Mouse (Mus musculus) right cerebral cortex, postnatal 14 days (tissue): ENCODE data around the gene Pde4d.

Experiments
- DNase-seq: peaks from one replicate; pipeline ENCODE4 v3.0.0; 2022

The Pde4d gene

DNA sequence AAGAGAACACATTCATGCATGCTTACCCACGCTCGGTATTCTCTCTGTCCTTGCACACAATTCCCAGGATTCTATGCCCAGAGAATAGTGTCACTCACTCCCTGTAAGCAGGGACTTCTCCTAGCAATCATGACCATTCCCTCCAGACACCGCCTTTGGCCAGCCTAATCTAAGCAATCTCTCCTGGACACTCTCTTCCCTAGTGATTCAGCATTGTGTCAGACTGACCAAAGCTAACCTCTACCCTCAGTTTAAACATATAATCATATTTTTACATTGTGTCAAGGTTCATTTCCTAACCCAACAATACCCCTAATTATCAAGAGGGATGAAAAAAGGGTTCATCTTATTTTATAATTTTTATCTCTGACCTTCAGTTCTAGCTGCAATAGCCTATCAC is 1193.7 kb downstream of the Pde4d start:
- DNase-seq = no peak

DNA sequence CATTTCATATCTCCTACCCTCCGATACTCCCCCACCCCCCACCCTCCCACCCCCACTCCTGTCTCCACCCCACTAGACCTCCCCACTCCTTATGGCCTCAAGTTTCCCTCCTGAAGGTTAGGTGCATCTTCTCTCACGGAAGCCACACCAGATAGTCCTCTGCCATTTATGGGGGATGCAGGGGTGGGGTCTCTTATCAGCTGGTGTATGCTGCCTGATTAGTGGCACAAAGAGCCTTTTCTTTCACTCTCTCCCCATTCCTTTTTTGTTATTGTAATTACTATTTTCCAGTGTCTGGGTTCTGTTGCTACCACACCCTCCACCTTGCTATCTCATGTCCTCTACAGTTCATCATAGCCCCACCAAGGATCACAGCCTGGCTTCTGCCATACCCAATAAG is 1194.3 kb downstream of the Pde4d start:
- DNase-seq = no peak

DNA sequence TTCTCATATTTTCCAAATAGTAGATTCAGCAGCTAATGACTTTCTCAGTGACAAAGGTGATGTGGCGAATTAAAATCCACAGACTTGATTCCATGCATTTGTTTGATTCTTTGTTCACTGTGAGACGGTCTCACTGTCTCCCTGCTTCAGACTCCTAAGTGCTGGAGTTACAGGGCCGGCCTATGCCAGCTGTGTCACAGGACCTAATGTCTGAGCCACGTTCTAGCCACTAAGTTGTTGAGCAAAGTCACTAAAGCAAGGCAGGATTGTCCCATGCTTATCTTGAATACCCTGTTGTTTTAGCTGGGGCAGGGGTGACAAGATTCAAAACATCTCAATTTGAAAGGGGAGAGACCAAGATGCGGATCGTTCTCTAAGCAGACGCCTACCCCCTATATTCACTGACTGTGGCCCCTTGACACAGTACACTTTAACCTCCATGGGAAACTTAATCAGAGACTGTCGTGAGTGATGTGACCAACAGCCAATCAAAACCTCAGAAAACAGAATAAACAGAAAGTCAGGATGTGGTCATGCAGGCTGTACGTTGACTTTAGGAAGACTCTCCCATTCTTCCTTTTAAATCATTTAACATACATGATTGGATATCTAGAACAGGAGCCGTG is 1195.6 kb downstream of the Pde4d start:
- no peak for DNase-seq

DNA sequence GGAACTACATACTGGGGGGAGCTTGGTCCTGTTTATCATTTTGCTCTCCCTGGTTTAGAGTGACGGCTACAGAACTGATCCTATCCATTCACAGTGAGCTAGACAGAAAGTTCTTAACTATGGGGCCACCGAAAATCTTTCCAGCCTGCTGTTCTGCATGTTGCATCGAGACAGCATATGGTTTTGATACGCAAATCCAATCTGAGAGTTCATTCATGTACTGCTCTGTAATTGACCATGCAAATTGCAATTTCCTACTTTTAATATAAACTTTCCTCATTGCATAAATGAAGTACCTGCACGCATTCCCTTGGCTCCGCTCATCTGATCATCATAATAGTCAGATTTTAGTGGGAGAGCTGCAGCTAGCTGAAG is 1196.1 kb downstream of the Pde4d start:
- DNase-seq = no peak

DNA sequence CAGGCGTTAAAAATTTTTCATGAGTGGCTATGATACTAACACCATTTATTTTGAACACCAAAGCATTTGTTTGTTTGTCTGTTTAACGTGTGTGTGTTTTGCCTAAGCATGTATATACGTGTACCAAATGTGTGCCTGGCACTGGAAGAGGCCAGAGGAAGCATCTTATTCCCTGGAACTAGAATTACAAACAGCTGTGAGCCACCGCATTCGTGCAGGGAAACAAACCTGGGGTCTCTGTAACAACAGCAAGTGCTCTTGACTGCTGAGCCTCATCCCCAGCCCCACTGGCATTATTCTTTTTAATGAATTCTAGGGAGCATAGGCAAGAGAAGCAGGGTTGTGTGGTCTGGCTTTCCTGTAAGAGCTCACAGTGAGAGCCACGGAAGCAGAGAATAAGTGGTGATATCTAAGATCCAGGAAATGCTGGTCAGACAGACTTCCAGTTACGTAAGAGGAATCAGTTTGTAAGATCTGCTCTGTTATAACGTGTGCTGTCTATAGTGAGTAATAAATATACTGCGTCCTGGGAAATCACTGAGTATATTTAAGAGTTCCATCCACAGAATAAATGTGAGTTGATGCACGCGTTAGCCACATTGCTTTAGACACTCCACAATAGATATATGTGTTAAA is 1197.0 kb downstream of the Pde4d start:
- no peak for DNase-seq

DNA sequence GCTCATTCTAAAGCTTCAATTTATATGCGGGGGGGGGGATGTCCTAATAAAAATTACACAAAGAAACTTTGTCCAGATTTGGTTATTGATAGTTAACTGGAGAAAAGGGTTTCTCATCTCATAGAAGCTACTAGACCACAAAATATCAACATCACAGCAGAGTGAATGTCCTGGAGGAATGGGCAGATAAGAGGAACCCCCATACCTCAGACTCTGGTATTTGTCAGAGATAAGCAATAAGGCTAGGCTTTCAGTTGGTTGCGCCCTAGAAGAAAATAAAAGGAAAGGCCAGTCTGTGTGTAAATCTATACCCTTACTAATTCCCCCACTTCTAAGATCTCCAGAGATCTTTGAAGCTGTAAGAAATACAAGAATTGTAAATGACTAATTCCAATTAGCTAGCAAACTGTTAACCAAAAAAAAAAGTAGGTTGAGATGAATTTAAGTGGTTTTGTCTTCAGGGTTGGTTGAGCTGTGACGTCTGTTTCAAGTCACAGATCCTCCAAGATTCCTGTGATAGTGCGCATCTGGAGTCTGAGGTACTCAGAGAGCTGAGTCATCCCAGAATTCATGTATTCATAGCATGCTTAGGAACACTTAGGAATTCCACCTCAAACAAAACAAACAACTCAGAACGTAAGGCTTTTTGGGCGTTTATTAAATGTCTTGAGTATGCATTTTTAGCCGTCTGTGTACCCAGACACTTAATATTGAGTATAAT is 1197.9 kb downstream of the Pde4d start:
- no peak for DNase-seq

DNA sequence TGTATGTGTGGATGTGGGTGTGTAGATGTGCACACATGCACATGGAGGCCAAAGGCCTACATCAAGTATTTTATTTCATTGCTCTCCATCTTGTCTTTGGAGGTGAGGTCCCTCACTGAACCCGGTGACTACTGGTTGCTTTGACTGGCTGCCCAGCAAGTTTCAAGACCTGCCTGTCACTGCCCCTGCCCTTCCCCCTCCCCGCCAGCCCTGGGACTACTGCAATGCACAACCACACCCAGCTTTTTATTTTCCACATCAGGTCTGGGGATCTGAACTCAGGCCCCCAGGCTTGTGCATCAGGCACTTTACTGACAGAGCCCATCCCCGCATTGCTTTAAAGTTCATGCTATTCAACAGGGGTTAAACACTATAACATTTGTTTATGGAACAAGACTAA is 1198.6 kb downstream of the Pde4d start:
- no peak for DNase-seq

DNA sequence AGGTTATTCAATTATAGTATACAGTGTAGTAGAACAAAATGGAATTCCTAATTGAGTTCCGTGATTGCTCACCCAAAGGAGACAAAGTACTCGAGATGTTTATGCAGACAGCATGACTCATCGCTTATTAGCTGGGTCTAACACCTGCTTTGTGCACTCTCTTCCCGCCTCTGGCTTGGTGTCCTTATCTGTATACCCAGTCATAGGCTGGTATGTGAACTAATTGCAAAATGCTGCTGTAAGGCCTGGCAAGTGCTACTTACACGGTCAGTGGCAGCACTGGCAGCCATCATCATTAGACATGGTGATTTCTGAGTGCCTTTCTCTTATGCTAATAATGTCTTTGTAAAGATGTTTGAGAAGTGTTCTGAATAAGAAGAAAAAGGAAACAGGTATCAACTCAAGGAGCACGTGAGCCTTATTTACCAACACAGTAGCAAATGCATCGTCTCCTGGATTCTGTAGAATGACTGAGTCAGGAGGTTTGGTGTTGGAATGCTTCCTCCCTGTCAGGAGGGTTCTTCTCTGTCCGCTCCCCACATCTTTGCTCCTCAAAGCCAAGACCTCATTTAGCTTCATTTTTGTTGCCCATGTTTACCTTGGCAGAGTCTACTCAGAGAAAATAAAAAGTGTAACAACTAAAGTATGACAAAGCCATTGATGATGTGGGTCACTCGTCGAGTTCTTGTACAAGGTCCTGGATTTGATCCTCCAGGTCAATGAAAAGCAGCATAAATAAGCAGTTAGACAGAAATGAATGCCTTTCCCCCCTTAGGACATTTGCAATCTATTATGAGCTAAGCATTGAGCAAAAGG is 1202.2 kb downstream of the Pde4d start:
- DNase-seq = no peak

DNA sequence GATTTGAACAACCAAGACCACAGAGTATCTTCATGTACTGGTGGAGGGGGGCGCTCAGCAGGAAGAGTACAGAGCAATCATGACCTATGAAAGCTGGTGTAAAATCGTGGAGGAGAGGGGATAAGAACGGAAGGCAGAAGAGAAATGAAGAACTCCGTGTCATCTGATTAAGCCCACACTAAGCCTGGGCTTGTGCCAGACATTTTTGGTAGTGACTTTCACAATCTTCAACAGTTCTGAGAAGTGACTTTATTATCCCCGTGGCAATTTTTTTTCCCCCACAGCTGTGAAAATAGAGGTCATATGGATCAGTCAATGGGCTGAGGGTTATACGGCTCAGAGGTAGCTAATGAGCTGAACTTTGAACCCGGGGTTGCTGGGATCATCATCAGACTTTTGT is 1202.9 kb downstream of the Pde4d start:
- no peak for DNase-seq

DNA sequence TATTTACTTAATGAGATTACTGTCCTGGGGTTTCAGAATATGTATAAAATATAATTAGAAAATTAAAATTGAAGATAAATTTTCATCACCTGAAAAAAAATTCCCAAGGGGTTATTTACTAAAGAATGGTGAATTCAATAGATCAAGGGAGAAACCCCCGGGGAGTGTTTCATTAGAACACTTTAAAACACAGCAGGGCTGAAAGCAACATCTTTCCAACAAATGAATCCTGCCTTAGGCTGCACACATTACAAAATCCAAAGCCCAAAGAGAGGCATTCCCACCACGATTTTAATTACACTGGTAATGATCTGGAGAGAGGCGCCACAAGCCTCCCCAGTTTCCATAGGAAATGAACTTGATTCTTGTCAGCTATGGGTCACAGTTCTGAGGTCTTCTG is 1205.6 kb downstream of the Pde4d start:
- DNase-seq = no peak

DNA sequence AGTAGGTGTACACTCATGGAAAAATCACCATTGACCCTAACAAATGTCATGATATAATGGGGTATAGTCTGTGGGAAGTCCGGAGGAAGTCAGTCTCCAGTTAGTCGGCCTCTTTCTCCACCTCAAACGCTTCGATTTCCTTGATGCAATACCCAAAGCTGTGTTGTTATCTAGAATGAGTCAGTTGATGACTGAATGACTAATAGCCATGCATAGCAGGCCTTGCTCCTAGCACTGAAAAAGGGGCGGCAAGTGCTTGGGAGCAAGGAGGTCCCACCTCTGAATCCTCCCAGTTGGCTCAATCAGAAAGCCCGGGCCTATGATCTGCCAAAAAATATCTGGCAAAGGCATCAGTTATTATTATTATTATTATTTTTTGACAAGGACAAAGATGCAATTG is 1209.4 kb downstream of the Pde4d start:
- DNase-seq = no peak

DNA sequence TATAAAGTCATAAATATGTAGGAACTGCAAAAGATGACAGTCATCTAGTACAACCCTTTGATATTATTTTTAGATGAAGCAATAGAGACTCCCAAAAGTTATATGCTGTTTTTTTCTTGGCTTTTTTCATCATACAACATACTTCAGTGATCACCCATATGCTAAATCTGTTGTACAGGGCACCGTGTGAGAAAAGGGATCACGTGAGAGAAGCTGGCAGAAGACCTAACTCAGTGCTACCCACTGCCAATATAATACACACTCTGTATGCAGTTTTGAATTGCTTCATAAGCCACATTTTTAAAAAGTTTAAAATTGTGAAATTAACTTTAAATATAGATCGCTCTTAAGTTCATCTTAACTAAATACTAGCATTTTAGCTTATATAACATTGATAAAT is 1211.6 kb downstream of the Pde4d start:
- DNase-seq = no peak

DNA sequence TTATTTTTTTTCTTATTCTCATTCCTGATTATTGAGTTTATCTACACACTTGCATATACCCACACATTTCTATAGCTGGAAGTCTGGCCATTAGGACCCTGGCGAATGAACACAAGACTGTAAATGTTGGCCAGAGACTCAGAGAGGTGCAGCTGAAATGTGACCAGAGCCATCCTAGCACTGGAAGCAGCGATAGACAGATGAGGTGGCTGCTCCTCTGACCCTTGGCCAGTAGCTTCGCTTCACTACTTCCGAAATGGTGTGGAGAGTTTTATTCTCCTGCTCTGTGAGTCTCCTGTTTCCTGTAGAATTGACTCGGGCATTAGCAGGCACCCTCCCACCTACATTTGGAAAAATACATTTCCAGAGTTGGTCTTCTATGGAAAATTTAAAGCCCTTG is 1212.4 kb downstream of the Pde4d start:
- no peak for DNase-seq

DNA sequence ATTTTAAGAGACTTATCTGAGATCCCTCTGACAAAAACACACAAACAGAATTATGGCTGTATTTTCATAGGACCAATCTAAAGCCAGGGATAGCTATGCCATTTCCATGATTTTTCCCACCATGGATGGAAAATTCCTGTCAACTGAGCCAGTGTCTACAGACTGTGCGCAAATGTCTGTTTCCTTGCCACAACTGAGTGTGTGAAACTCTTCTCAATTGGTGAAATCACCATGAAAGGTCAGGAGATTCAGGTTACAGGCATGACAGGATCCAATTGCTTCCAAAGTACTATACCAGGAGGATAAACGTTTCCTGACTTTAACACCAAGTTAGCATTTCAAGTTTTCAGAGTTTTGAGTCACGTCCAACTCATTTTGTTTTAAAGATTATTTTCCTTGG is 1213.0 kb downstream of the Pde4d start:
- no peak for DNase-seq

DNA sequence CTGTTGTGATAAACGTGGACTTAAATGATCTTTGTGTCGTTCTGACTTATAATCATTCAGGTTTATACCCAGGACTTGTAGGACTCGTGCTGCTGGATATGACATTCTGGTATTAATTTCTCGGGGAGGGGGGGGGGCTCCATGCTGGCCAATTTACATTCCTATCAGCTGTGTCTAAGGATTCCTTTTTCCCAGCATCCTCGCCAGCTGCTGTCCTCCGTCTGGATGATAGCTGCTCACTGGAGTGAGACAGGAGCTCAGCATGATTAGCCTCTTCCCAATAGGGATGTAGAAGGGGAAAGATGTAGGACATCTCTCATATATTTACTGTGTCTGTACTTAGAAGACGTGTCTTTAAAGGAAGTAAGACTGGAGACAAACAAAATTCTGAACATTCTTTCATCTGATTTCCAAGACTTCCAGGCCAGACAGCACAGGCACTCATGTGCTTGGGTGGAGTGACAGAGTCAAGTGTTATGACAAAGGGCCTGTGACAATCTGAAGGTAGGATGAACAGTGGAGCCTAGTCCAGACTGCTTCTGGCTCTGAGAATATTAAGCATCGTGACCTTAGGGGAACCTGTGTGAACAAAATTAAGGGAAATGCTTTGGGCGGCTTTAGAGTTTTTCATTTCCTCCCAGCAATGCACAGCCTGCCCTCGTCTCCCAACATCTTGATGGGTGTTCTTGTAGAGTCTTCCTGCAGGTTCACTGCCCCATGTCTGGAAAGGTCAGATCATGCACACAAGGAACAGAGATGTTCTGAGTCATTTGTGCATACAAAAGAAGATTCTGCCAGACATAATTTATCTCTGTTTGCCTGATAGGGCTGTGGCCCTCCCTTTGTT is 1215.4 kb downstream of the Pde4d start:
- no peak for DNase-seq

DNA sequence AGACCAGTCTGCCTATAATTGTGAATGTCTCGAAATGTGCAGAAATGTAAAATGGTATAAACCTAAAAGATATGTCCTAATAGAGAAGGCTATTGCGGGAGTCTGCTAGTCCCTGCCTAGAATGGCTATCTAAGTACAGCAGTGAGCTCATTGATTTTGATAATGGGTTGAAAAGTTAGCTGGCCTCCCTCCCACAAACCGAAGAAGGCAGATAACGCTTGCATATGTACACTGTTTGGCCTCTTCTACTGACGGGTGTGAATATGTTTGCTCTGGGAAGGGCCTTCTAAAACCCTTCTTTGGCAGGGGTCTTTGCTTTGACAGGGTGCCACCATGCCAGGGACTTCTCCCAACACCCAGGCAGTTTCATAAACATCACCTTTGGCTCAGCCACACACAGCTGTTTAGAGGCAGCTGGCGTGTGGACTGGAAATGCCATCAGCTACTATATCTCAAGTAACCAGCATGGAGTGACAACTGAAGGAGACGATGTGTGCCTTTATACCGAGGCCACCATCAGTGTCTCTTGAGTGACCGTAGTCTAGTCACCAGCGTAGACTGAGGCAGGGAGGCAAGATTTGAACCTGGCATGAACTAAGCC is 1216.2 kb downstream of the Pde4d start:
- no peak for DNase-seq

DNA sequence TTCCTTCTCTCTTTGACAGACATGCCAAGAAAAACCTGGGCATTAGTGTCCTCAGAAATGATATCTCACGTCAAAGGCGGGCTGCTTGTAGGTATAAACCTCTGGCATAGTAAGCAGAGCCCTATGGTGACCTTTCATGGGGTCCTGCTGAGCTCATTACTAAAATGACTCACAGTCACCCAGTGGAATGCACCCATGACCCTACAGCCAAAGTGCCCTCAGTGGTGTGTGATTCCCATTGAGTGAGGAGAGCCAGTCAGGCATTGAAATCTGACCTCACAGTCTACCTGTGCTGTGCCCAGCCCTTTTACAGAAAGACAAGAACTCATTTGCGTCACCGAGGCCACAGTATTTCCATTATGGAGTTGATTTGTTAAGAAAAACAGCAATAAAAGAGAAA is 1220.2 kb downstream of the Pde4d start:
- DNase-seq = no peak

DNA sequence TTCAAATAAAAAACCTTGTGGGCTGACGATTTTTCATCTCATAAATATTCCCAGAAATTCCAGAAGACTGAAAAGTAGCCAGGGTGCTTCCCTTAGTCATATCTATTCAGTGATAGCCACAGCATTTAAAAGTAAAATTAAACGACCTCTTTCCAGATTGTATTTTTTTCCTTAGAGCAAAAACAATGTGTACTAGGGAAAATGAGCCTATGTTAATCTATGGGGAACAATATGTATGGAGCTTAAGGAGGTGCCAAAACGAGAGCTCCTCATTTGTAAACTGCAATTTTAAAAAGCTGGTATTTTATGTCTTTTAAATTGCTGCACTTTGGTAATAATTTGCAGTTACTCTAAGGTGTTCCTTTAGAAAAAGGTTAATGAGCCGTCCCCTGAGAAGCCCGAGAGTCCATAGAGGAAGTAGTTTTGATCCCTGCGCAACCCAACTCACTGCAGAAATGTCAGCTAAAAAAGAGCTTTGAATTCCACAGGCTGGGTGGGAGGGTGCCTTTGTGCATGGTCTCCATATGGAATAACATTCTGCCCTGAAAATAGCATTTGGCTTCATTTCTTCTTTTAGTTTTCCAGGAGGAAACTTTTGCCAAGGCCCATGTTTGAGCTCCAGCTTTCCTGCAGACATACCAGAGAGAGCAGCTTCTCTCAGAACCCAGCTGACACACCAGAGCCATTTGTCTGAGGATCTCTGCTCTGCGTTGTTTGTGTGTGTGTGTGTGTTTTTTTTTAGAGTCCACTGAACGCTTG is 1222.0 kb downstream of the Pde4d start:
- peak; percentile 15 for DNase-seq

DNA sequence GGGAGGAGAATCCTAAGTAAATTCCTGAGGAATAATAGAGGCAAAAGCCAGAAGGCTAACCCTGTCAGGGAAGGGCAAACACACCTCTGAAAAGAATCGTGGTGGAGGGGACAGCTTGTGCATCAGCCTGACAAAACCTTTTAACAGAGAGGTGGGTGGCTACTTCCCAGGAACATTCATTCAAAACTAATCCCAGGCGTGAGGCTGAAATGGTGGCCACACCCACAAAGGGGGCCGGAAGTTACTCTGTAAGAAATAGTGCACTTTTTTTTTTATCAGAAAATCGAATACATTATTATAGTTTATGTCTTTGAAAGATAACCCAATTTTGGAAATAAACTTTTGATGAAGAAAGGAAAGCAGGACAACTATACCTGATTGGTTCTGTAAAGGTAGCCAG is 1227.3 kb downstream of the Pde4d start:
- DNase-seq = no peak

DNA sequence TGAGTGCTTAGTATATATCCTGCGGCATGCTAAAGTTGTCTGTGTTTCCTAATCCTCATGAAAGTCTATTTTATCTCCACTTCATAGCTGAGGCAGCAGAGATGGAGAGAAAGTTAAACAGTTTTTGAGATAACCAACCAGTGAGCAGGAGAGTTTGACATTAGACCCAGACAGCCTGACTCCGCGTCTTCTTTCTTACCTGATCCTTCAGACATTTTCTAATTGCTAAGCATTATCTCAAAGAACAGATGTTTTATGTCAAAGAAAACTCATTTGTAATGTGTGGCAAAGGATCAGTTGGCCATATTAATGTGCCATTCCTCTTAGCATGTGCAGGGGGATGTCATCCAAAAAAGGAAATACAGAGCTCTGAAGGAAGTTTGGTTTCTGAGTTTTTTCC is 1227.9 kb downstream of the Pde4d start:
- no peak for DNase-seq

DNA sequence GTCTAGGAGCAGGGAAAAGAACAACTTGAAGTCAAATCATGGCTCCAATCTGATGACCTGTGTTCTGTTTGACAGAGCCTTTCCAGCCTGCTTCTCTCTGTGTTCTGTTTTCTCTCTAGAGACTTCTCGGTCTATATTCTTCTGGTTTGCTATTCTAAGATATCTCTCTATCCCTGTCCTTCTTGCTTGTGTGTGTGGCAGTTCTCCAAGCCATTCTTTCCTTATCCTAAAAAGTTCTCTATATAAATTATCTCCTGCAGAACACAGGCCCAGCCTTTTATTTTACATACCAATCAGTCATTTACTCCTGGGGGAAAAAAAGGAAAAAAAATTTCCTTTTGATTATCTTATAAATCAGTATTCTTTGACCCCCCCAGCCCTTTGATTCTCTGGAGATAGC is 1229.2 kb downstream of the Pde4d start:
- no peak for DNase-seq

DNA sequence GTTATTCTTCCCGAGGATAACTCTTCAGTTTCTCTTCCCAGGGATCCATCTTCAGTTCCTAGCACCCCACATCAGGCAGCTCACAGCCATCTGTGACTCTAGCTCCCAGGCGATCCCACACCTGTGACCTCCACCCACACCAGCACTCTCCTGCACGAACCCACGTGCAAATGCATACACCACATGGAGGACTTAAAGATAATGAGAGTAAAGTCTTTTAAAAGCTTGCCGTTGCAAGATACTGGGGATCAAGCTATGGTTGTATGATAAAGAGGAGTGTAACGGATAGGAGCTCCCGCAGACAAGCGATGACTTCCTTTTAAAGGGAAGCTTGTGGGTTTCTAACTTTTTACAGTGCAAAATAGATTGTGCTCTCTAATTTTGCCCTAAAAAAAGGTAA is 1230.5 kb downstream of the Pde4d start:
- DNase-seq = no peak
